Mouse (Mus musculus) right cerebral cortex, adult 18-20 months (tissue): ENCODE measurements at regions not wholly inside any gene's neighbourhood (a gene's known extent, or its start where the extent isn't known, plus 50 kb on each side); places are given as distances from the start of the nearest gene placed in this dataset.

Source experiments
- DNase-seq: peaks from one replicate; pipeline ENCODE4 v3.0.0; 2022; ENCODE audit warnings: mixed read lengths

DNA sequence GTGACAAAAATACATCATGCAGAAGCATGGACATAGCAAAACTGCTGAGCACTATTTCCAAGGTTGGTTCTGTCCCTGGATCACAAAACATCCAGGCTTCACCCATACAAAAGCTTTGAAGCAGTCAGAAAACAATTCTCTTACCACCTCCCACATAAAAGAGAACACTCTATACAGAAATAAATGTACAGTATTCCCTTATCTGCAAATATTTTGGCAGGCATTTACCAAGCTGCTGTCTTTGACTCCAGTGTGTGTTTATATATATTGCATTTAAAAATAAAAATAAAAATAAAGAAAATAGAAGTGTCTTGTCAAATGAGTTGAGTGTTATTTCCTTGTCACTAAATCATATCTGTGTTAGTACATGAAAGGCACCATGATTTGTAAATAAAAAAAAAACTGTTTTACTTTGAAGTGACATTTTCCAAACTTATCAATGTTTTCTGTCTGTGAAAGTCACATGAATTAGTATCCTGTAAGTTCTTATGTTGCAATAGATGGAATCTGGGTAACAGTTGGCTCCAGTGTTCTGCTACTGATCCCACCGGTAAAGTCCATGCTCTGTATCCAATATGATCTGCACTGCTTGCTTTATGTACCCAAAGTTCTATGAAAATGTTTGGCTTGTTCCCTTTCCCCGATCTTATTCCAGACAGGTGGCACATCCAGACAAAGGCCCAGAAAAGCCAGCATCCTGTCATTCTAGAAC lies 59.9 kb upstream of the Cd93 start:
- DNase-seq = no peak

DNA sequence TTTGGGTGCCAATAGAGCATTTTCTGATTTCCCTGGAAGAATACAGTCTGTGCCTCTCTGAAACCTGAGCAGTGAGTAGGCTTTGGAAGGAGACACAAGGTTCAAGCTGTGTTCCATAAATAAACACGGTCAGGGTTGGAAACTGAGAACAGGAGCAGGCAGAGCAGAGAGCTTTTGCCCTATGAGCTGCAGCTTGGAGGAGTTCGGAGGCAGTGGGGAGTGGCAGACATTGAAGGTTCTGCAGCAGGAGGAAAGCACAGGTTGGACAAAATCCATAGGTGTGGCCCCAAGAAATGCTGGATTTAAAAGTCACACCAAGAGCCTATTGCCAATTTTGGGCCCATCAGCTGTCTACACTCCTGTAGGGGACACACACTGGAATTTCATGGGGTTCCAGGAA lies 59.0 kb upstream of the Cd93 start:
- no peak for DNase-seq

DNA sequence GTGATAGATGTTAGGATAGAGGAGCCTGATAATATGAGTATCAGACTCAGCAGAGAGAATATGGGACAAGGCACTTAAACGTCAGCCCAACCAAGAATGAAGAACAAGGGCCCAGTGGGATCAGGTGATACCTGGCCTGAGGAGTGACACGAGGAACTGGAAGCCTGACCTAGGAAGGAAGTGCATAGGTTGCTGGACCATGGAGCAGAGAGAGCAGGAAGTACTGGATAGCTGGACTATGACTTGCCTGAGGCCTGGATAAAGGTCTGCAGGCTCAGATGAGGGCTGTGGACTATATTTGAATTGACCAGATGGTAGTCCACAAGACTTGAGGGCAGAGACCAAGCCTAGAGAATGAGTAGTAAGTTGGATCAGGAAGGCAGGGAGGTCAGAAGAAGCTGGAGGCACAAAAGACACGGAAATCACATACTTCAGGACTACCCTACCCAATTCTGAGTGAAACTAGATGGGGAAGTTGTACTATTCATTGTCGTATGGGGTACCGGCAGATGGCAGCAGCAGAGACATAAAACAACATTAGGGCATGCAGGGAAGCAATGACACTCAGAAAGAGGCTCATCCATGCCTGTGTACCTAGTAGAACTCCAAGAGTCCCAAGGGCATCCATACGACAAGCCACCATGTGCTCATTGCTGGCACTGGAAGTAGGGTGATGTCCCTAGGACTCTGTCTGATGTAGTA lies 57.0 kb upstream of the Cd93 start:
- no peak for DNase-seq

DNA sequence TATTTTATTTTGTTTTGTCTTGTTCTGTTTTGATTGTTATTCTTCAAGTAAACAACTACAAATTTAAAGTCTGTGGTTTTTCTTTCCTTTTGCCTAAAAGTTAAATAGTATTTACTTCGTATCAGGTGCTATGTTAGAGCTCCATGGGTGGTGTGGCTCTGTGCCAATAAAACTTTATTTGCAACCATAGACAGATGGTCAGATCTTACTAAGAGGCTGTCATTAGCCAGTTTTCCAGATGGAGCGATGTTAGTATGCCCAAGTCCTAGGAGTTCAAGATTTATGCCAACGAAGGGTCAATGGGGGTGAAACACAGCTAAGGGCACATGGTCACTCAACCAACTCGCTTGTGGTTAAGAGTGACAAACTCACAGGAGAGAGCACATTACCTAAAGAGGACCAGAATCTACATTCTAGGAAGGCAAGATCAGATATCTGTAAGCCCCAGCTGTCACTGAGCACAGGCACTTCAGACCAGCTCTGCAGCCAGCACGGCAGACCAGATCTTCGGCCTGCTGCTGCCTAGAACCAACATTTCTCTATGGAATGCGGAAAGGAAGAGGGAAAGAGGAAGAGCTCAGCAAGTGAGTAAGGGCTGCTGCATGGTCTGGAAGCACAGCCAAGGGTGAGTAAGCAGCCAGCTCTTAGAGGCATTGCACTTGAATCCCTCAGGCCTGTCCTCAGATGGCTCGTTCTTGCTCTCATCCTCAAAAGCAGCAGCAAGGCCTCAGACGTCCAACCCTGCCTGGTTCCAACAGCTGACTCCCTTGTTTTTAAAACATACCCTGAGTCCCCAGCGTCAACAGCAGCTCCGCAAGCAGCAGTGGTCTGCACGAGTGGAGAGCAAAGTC lies 54.3 kb upstream of the Cd93 start:
- no peak for DNase-seq

DNA sequence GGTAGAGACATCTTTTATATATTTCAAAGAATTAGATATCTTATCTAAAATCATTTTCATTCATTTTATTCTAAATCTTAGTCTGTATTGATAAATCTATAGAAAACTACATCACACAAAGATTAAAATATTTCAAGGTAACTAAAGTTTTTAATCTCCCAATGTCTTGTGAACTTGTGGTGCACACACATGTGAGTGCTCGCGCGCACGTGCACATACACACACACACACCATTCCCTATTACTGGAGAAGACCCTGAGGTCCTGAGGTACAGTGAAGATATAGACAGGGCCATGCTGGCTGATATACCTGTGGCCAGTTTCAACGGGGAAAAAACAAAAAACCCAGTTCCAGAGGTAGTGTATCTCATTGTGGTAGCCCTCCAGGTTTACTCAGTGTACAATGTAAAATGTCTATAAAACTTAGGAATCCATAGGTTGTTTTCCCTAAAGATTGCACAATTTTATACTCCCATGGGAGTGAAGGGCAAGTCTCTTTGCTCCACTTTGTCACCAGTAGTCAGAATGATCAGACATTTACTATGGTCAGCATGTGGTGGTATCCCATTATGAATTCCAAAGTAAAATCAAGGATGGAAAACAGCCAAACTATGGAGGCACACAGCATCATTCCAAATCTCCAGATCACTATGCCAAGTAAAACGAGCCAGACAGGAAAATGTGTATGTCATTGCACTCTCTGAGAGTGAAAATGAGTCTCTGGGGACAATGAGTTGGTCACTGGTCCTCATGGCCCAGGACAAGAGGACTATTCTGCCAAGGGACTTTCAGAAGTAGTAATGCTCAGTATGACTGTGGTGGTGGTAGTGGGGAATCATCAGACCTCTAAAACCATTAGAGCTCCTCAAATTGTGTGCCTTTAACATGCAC lies 53.0 kb upstream of the Cd93 start:
- DNase-seq = no peak

DNA sequence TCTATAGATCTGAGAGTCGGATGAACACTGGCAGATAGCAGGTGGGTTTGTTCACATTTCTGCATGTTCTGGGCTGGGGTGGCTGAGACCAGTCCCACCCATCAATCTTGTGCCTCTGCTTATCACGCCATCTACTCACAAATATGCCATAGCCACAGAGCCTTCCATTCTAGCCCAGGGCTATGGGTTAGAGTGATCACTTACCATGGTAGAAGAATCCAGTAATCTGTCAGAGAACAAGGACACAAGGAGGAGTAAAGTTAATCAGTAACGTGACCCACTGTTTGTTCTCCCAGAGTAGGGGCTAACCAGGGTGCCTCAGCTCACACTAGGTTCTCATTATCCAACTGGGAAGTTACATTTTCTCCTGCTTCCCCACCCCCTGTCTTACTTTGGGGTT lies 52.1 kb upstream of the Cd93 start:
- DNase-seq = no peak

DNA sequence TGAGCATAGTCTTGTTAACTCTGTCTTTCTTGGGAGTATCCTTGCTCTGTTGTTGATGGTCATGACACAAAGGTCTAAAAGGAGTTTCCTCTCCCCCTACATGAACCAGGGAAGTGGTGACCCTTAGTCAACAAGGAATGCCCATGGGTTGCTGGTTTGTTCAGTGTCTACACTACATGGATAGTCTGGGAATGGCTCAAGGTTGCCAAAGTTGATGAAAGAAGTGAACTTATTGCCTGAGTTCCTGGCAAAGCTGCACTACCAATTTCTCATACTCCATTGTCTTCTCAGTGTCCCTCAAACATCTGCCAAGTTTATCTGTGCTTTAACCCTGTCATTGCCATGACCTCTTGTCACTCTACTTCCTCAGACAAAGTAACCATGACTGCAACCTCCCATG lies 49.9 kb upstream of the Cd93 start:
- DNase-seq = no peak
